Mouse (Mus musculus) limb, embryonic 12.5 days (tissue): ENCODE results near the gene Nolc1. TPM values are rescaled to one million over a fixed set of nuclear protein-coding genes. Genes with fewer than 3 reads are reported as not detected.

Source experiments
- ATAC-seq: fragments of 200-750 bp; cut with Nextera tagmentation; 2 replicates; pipeline ENCODE4 v1.8.0; 2017; ENCODE audit warnings: low read depth, moderate TSS enrichment; ENCODE audit not compliant: insufficient number of reproducible peaks, insufficient read depth, low FRiP score, low TSS enrichment
- H3K27ac ChIP-seq: fragments of 300-500 bp; sonication (generic); 2 replicates; pipeline ENCODE4 v1.5.1; 2016; ENCODE audit warnings: mild to moderate bottlenecking, moderate library complexity
- H3K27me3 ChIP-seq: fragments of 300-500 bp; sonication (generic); 2 replicates; pipeline ENCODE4 v1.6.1; 2016; ENCODE audit warnings: mild to moderate bottlenecking, moderate library complexity
- H3K36me3 ChIP-seq: fragments of 300-500 bp; sonication (generic); 2 replicates; pipeline ENCODE4 v1.6.1; 2016; ENCODE audit warnings: mild to moderate bottlenecking, moderate library complexity
- H3K4me1 ChIP-seq: fragments of 300-500 bp; sonication (generic); replicated peaks from 2 replicates; pipeline ENCODE4 v1.6.1; 2016
- H3K4me2 ChIP-seq: fragments of 300-500 bp; sonication (generic); 2 replicates; pipeline ENCODE4 v1.6.1; 2016; ENCODE audit warnings: mild to moderate bottlenecking, moderate library complexity
- H3K4me3 ChIP-seq: fragments of 300-500 bp; sonication (generic); replicated peaks from 2 replicates; pipeline ENCODE4 v1.5.1; 2016; ENCODE audit warnings: mild to moderate bottlenecking
- H3K9ac ChIP-seq: fragments of 300-500 bp; sonication (generic); replicated peaks from 2 replicates; pipeline ENCODE4 v1.6.1; 2016; ENCODE audit warnings: mild to moderate bottlenecking, moderate library complexity
- H3K9me3 ChIP-seq: fragments of 300-500 bp; sonication (generic); 2 replicates; pipeline ENCODE4 v1.6.1; 2016; ENCODE audit warnings: mild to moderate bottlenecking, moderate library complexity
- WGBS: fragments of 180-500 bp; shearing (Covaris S2); methylation state at CpG from one replicate; pipeline ENCODE4 v1.1.7; 2016; 5-methylcytosine and 5-hydroxymethylcytosine counted together
- polyA plus RNA-seq: library from polyadenylated mRNA; unstranded; fragments of >200 nt; fragmentation: Nextera tagmentation; extraction: Ambion mirVana; gene quantifications from 2 replicates; pipeline ENCODE4 v1.2.1, GENCODE M21; 2016

Gene Nolc1
- polyA plus RNA-seq, 1 experiment from 2014 or later, result 107 TPM

DNA sequence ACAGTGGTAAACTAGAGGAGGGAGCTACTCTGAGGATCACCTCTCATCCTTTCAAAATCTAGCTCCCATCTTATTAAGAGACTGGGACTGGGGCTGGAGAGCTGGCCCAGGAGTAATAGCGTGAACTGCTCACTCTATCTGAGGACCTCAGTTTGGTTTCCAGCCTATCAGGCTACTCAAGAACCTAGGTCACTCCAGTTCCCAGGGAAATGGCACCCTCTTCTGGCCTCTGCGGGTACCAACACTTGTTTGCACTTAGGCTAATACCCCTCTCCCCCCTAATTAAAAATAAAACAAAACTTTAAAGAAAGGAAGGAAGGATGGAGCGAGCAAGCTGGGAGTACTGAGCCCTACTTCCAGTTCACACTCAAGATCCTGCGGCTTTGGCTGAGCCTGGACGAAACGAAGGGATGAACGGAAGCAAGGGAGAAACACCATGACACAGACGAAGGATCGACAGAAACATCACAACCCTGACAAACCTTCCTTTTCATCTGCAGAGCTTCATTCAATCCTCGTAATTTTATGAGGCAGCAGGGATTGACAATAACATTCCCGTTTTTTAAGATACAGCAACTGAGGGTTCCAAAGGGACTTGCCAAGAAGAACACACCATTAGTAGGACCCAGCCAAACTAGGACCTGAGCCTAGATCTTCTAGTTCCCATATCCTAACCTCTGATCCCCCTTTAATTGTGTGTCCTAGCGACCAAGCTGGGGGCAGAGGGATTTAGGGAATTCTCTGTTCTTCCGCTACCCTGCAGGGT lies 39.0 kb upstream of the Nolc1 start:
- Histone ChIP-seq H3K9ac (peak overlapping the region; percentile 97; the same call in 1 of the 2 replicates), H3K4me1 (peaks cover 41% of the 10 kb centered on the region), H3K9me3 (no peaks in the 10 kb centered on the region), H3K27me3 (no peaks in the 10 kb centered on the region), H3K27ac (peak overlapping the region; percentile 17; the same call in 1 of the 2 replicates), H3K4me2 (peak overlapping the region; percentile 98), H3K4me3 (peak overlapping the region; percentile 95), H3K36me3 (peaks cover 55% of the 10 kb centered on the region)
- WGBS, result 81% methylated on average over 13 of the region's 13 CpGs
- no peak for ATAC-seq

DNA sequence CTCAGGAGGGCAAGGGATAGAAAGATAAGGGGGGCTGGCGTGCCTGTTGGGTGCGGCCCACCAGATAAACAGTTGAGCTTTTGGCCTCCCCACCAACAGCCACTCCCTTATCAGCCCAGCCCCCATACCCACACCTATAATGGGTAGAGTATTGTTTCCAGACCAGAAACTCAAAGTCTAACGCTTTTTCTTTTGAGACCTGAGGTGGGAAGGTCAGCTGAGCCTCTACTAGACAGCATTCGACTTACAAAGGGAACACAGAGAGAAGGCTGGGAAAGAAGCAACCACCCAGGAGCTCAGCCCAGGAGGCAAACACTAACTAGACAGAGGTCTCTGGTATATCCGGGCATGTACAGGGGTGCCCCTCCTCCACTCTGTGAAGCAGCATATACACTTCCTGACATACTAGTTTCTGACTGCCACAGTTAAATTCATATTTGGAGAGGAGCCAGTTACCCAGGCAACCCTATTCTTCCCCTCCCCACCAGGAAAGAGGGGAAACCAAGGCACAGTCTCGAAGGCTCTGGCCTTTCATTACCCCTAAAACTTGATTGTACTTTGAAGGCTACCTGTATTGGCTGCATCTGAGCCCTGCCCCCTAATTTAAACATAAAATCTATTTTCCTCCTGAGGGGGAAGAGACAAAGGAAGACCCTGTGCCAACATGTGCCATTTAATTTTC lies 38.3 kb upstream of the Nolc1 start:
- Histone ChIP-seq H3K27ac (peak overlapping the region; percentile 17), H3K4me2 (peak overlapping the region; percentile 98), H3K9me3 (no peaks in the 10 kb centered on the region), H3K36me3 (peaks cover 48% of the 10 kb centered on the region), H3K9ac (peak overlapping the region; percentile 97), H3K27me3 (no peaks in the 10 kb centered on the region), H3K4me1 (peaks cover 48% of the 10 kb centered on the region), H3K4me3 (peak overlapping the region; percentile 95)
- ATAC-seq, result no peak
- 46% methylated on average over 6 of the region's 6 CpGs for WGBS

DNA sequence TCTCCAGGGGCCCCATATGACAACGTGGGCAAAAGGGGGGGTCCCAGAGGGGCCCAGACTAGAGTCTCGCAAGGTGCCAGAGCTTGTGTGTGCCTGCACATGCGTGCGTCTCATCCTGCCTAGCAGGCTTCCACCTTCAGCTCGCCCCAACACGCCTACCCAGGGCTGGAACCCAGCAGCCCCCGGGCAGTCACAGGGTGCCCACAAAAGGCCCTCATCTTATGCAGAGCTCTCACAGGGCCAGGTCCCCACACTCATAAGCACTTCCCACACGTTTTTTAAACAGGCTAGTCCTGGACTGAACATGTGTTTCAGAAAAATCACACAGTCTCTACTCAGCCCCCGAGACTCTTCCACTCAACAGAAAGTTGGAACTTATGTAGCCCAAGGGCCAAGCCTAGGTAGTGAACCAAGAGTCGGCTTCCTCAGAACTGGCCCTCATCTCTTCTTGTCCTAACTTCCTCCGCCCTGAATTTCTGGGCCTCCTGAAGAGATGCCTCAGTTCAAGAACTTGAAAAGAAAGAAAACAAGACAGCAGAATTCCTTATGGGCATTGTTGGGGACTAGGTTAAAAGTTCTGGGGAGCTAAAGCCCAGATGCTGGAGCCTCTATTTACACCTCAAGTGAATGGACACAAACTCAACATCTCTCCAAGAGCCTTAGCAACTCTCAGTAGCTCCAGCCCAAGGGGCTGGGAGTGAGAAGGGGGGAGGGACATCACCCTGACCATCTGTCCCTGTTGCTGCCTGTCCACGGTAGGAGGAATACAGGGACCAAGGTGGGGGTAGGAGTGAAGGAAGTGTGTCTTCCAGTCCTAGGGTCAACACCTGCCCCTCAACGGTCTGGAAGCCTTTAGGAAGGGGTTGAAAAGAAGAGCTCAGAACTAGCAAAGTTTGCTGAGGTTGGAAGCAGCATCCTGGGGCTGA lies 37.5 kb upstream of the Nolc1 start:
- H3K4me1 ChIP-seq, result peaks cover 56% of the 10 kb centered on the region
- H3K4me2 ChIP-seq, result peak overlapping the region; percentile 98
- H3K27ac ChIP-seq, result peak overlapping the region; percentile 99
- ATAC-seq, result no peak
- peak overlapping the region; percentile 97 for H3K9ac ChIP-seq
- 20% methylated on average over 13 of the region's 13 CpGs for WGBS
- peak overlapping the region; percentile 95 for H3K4me3 ChIP-seq
- no peaks in the 10 kb centered on the region for H3K27me3 ChIP-seq
- H3K36me3 ChIP-seq, result peaks cover 40% of the 10 kb centered on the region
- H3K9me3 ChIP-seq, result no peaks in the 10 kb centered on the region

DNA sequence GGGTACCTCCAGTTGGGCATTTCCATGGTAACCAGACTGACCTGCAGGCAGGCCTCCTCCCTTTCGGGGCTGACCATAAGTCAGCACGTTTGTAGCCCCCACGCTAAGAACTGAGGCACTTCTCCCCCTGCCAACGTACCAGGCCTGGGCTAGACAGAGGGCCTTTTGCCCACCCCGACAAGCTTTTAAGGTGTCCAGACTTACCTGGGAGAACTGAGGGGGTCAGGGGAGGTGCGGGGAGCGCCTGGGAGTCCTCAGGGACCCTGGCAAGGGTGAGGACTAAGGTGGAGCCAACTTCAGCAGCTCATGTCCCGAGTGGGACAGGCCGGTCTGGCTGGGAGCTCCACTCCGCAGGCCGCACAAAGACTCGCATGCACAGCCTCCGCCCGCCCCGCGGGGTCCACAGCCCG lies 36.8 kb upstream of the Nolc1 start:
- Histone ChIP-seq H3K9me3 (no peaks in the 10 kb centered on the region), H3K36me3 (peaks cover 33% of the 10 kb centered on the region), H3K4me2 (peak overlapping the region; percentile 98), H3K4me1 (peaks cover 63% of the 10 kb centered on the region), H3K27ac (peak overlapping the region; percentile 99), H3K4me3 (peak overlapping the region; percentile 95), H3K27me3 (no peaks in the 10 kb centered on the region), H3K9ac (peak overlapping the region; percentile 97)
- WGBS, result 1% methylated on average over 15 of the region's 17 CpGs
- no peak; the same call in 1 of the 2 replicates for ATAC-seq

DNA sequence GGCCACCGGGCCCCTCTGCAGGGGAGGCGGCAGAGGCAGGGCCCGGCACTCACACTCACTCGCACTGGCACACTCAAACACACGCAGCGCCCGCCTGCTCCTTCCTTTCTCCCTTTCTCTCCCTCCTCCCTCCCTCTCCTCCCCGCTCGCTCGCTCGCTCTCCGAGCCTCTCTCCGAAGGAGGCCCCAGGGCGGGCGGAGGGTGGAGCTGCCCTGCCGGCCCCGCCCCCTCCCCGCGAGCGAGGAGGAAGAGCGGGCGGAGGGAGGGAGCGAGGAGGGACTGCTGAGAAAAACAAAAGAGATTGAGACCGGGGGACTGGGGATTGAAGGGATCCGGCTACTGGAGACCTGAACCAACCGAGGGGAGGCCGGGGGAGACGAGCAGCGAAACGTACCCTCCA lies 36.2 kb upstream of the Nolc1 start:
- Histone ChIP-seq H3K27me3 (no peaks in the 10 kb centered on the region), H3K27ac (peak overlapping the region; percentile 99), H3K4me3 (peak overlapping the region; percentile 95), H3K4me1 (peaks cover 67% of the 10 kb centered on the region), H3K9me3 (no peaks in the 10 kb centered on the region), H3K4me2 (peak overlapping the region; percentile 98), H3K9ac (peak overlapping the region; percentile 97), H3K36me3 (peaks cover 27% of the 10 kb centered on the region)
- under 1% methylated on average over 25 of the region's 30 CpGs for WGBS
- peak; percentile 61 for ATAC-seq

DNA sequence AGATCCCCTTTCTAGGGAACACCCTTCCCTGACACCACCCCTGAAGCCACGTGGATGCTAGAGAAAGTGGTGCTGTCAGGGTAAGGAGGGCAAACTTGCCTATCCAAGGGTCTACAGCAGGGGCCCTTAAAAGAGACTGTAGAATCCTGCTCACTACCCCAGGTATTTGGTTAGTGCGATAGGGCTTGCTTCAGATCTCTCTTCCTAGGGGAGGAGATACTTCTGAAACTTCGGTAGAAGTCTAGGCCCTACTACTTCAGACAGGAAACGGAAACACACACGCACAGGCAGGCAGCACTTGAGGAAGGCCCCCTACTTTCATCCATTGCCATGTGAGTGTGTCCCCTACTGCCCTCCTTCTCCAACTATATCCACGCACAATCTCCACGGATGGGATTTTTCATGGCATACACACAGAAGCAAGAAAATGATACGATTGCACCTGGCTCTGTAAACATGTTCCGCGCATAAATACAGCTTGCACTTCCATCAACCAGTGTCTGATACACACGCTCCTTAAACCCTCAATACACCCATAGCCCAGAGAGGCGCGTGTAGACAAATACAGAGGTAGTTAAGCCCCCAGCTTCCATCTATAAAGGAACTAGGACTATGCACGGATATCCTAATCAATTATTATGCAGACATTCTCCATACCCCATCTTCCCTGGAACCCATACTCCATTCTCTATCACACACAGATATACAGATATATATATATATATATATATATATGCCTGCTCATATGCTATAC lies 35.3 kb upstream of the Nolc1 start:
- Histone ChIP-seq H3K4me1 (peaks cover 67% of the 10 kb centered on the region), H3K9me3 (no peaks in the 10 kb centered on the region), H3K4me3 (peak overlapping the region; percentile 95), H3K36me3 (peaks cover 19% of the 10 kb centered on the region), H3K4me2 (peak overlapping the region; percentile 98), H3K9ac (peak overlapping the region; percentile 97), H3K27ac (peak overlapping the region; percentile 99), H3K27me3 (no peaks in the 10 kb centered on the region)
- ATAC-seq, result no peak
- WGBS, result 47% methylated on average over 14 of the region's 14 CpGs

DNA sequence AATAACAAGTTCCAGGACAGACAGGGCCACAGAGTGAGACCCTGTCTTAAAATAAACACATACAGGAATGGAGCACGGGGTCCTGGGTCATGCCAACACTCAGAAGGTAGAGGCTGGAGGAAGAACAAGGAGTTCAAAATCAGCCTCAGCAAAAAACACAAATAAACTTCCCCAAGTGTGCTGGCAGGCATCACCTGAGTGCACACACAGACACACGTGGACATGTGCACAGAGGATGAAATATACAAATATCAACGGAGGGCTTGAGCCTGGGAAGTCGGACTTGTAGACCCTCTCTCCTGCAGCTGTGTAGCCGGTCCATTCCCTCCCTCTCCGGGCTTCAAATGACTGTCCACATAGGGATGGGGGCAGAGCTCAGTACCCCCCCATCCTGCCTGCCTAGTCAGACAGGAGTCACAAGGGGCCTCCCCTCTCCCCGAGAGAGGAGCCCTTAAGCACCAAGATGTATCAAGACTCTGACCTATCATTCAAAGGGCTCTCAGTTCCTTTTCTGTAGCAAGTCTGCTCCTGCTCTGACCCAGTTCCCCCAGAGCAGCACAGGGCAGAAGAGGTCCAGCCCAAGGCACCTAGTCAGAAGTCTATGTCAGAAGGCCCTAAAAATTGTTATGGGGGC lies 34.2 kb upstream of the Nolc1 start:
- H3K4me3 ChIP-seq, result peak overlapping the region; percentile 95
- no peaks in the 10 kb centered on the region for H3K9me3 ChIP-seq
- peaks cover 74% of the 10 kb centered on the region for H3K4me1 ChIP-seq
- H3K27ac ChIP-seq, result peak overlapping the region; percentile 99
- no peak for ATAC-seq
- H3K9ac ChIP-seq, result peak overlapping the region; percentile 65
- 29% methylated on average over 7 of the region's 7 CpGs for WGBS
- peak overlapping the region; percentile 98 for H3K4me2 ChIP-seq
- peaks cover 8% of the 10 kb centered on the region; the same call in 1 of the 2 replicates for H3K36me3 ChIP-seq
- H3K27me3 ChIP-seq, result no peaks in the 10 kb centered on the region

DNA sequence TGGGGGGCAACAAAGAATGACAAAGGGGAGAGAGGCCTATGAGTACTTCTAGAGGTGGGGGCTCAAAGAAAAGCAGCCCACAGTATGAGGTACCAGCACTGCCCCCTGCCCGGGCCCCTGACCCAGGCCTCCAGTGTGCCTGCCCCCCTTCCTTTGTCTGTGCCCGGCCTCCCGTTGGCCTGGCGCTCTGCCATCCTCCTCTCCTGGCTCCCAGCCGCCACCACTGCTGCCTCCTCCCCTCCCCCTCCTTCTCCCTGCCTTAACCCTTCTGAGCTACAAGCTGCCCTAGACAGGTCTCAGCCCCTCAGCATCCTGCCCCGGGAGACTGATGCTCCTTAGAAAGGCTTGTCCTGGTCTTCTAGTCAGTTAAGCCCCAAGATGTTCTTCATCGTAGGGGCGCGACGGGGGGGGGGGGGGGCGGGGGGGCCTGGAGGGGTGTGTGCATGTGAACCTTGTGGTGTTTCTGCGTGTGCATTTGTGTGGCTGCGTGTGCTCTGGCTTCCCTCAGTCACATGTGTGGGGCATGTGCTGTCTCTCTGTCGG lies 33.7 kb upstream of the Nolc1 start:
- Histone ChIP-seq H3K9ac (peak overlapping the region; percentile 65), H3K4me2 (peak overlapping the region; percentile 98), H3K27ac (peak overlapping the region; percentile 99), H3K36me3 (peaks cover 2% of the 10 kb centered on the region; the same call in 1 of the 2 replicates), H3K4me3 (peak overlapping the region; percentile 95), H3K9me3 (no peaks in the 10 kb centered on the region), H3K4me1 (peaks cover 73% of the 10 kb centered on the region), H3K27me3 (no peaks in the 10 kb centered on the region)
- peak; percentile 17; the same call in 1 of the 2 replicates for ATAC-seq
- WGBS, result 0% methylated on average over 12 of the region's 14 CpGs

DNA sequence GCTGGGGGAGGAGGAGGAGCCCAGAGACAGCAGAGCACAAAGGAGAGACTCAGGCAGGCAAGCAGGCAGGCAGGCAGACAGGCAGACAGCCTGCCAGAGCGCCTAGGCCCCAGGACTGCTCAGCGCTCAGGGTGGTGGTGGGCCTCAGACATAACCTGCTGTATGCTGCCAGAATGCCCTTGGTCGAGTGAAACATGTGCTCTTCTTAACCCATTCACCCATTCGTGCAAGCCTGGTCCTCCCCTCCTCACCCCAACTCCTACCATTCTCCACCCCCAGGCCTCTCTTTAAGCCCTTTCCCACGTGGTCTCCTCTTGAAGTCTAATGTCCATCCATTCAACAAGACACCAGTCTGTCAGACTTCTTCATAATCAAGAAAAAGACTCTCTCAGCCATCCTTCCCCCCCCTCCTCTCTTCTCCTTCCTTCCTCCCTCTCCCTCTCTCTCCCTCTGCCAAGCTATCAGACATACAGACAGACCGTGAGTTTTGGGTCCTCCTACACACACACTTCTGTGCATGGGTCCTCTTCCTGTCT lies 33.1 kb upstream of the Nolc1 start:
- ATAC-seq, result no peak
- Histone ChIP-seq H3K27ac (peak overlapping the region; percentile 99), H3K4me2 (peak overlapping the region; percentile 98), H3K4me3 (peak overlapping the region; percentile 95), H3K9ac (peak overlapping the region; percentile 65), H3K4me1 (peaks cover 68% of the 10 kb centered on the region), H3K27me3 (no peaks in the 10 kb centered on the region), H3K36me3 (no peaks in the 10 kb centered on the region), H3K9me3 (no peaks in the 10 kb centered on the region)
- WGBS, result 6% methylated on average over 6 of the region's 6 CpGs
